Mouse (Mus musculus) brain, embryonic 14.5 days (tissue): ENCODE data around the gene Skiv2l. TPM values are rescaled to one million over a fixed set of nuclear protein-coding genes. Genes with fewer than 3 reads are reported as not detected.

Source experiments
- DNase-seq: peaks from one replicate; pipeline ENCODE4 v3.0.0-alpha.2; 2011; ENCODE audit warnings: low read depth
- CTCF ChIP-seq: fragments of 200-500 bp; IDR thresholded peaks from 2 replicates; pipeline ENCODE4 v1.5.1; 2012; ENCODE audit warnings: inconsistent platforms, mild to moderate bottlenecking, moderate library complexity, borderline replicate concordance; ENCODE audit not compliant: insufficient read depth, insufficient read length; ENCODE audit errors: extremely low read depth
- POLR2A ChIP-seq: fragments of 200-500 bp; IDR thresholded peaks from 2 replicates; pipeline ENCODE4 v1.6.1; 2012; ENCODE audit warnings: mild to moderate bottlenecking, inconsistent platforms, borderline replicate concordance; ENCODE audit not compliant: poor library complexity, insufficient read depth, insufficient read length, severe bottlenecking; ENCODE audit errors: extremely low read depth
- polyA plus RNA-seq: library from polyadenylated mRNA; depleted of rRNA; stranded (reverse); fragments of >200 nt; gene quantifications from 2 replicates; pipeline ENCODE4 v1.2.3, GENCODE M21; 2012

Gene Skiv2l
- polyA plus RNA-seq, 1 experiment: 88.8 TPM

DNA sequence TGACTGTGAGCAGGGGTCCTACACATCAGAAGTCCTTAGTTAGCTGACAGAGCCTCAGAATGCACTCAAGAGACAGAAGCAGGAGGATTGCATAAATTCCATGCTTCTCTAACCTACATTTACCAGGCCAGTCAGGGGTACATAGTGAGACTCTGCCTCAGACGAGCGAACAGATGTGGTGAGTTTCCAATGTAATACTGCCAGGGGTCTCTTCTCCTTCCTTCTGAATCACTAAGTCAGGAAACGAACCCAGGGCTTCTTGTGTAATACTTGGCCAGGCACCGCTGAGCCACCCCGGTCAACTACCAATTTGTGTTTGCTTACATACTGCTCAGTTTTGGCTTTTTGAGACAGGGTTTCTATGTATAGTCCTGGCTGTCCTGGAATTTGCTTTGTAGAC is 37.9 kb upstream of the Skiv2l start:
- DNase-seq: no peak
- TF ChIP-seq CTCF (no peak), POLR2A (no peak)

DNA sequence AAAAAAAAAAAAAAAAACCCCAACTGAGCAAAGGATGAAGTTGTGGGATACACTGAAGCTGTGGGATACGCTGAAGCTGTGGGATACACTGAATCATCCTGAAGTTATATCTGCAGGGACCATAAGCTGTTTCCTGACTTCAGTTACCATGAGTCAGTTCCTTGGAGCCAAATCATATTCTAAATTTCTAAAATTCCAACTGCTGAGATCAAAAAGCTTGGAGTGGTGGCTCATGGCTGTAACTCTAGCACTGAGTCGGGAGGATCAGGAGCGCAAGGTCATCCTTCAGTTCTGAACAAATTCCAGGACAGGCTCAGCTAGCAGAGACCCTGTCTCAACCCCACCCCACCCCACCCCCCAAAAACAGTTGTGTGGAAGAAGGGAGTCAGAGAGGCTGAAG is 35.6 kb upstream of the Skiv2l start:
- no peak for DNase-seq

DNA sequence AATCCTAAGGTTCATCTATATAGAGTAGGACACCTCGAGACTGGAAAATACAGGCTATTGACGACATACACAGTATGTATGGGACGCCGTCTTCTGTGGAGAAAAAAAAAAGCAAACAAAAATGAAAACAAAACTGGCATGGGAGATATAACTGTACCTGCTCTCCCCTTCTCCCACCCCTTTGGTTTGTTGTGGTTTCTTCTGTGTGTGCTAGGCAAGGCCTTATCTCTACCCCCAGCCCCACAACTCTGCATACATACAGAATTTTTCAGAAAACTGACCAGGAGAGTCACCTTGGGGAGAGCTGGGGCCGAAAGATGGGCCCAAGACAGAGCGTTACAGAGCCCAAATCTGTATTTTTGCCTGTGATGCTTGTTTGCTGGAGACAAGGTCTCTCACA is 34.7 kb upstream of the Skiv2l start:
- DNase-seq: no peak

More for the DNA sequence above, 35.6 kb upstream of the Skiv2l start:
- TF ChIP-seq POLR2A: no peak

DNA sequence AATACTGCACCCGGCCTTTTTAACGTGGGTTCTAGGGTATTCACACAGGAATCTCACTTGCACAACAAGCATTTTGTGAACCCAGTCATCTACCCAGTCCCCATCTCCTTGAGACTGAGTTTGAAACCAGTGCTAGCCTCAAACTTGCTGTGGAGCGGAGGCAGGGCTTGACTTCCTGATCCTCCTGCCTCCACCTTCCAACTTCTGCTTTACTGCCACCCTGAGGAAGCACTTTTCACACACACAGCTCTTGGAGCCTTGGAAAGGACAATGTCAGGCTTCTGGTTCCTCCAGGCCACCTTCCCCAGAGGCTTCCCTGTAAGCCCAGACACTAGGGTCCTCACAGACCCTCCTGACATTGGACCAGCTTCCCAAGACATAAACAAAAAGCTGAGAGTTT is 33.3 kb upstream of the Skiv2l start:
- DNase-seq: no peak
- no peak for TF ChIP-seq POLR2A

More for the DNA sequence above, 34.7 kb upstream of the Skiv2l start:
- TF ChIP-seq CTCF (no peak), POLR2A (no peak)

DNA sequence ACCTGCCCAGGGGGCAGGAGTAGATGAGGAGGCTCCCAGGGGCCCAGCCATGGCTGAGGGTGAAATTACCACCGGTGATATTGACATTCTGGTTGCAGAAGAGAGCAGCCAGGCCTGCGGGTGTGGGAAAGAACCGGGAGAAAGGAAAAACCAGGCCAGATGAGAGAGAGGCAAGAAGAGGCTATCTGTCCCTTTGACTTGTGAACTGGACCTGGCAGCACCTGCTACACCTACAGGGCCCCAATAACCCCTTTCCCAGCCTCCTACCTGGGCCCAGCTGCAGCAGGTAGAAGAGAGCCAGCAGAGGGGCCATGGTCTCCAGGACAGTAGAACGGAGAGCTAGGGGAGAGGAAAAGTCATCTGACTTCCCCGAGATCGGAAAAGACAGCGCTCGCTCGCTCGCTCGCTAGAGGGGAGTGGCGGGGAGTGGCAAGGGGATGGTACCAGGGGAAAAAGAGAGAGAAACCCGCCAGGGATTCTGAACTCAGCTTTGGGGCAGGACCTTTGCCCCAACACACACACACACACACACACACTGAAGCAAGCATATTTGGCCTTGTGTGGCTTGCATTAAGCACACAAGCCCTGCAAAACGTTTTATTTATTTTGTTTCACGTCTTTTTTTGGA is 31.8 kb upstream of the Skiv2l start, which contains the start of gene Gm20547:
Gm20547 (minus strand) TSS at position 360 of the 628 bp plus-strand sequence.
- TF ChIP-seq CTCF (no peak), POLR2A (no peak)
- no peak for DNase-seq

DNA sequence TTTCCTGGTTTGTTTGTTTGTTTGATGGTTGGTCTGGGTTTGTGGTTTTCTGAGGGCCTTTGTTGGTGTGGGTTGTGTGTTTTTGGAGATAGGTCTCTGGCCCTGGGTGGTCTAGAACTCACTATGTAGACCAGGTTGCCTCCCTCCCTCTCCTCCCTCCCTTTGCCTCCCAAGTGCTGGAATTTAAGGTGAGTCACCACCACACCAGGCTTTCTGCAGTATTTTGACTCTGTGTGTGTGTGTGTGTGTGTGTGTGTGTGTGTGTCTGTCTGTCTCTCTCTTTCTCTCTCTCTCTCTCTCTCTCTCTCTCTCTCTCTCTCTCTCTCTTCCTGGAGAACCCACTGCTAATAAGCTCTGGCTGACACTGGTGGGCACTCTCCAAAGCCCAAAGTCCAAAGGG is 31.2 kb upstream of the Skiv2l start:
- no peak for TF ChIP-seq CTCF
- no peak for DNase-seq

DNA sequence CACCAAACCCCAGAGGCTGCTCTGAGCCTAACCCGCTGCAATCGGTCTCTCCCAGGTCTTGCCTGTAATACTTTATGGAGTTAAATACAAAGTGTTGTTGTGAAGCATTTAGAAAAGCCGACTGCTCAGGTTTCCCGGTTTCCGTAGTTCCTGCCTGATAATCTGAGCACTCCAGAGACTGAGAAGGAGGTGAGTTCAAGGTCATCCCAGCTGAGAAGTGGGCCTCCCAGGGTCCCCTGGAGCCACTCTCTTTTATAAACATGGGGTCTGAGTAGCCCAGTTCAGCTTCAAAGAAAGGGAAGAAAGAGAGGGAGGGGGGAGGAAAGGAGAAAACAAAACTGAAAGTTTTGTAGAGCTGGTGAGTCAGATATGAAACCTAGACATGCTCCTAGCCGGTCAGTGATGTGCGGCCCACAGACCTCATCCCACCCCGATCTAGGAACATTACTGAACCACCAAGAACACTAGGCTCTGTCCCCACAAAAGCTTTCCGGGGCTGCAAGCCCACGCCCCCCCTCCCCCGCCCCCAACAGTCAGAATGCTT is 29.4 kb upstream of the Skiv2l start, which contains the start of gene Zbtb12:
Zbtb12 (plus strand) TSS at position 148 of the 544 bp plus-strand sequence.
- TF ChIP-seq CTCF (no peak), POLR2A (no peak)
- DNase-seq: no peak

DNA sequence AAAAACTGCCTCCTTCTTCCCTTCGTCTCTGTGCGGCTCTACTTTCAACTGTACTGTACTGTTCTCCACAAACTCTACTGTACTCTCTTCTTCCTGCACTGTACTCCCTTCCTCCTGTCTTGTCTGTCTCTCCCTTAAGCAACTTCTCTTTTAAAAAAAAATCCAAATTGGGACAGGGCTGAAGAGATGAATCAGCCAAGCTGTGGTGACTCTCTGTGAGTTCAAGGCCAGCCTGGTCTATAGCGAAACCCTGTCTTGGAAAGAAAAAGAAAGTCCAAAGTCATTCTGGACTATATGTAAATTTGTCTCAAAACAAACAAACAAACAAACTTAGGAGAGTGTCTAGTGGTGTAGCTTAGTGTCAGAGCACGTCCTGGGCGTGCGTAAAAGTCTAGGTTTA is 24.3 kb upstream of the Skiv2l start:
- TF ChIP-seq POLR2A: no peak
- no peak for TF ChIP-seq CTCF

DNA sequence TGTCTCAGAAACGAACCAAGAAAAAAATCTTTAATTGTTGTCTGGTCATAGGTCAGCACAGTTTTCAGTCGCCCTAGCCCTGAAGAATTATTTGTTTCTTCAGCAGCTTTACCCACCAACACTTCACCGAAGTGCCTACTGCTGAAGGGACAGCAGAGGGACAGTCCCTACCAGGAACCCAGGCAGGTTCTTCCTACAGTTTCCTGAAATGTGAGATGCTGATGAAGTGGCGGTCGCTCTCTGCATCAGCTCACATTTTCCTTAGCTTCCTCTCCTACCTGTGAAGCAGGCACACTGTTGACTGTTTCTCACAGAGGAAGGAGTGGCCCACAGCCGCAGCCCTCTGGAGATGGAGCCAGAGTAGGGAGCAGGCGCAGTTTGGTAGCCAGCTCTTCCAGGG is 16.0 kb upstream of the Skiv2l start:
- TF ChIP-seq CTCF (no peak), POLR2A (no peak)
- no peak for DNase-seq

More for the DNA sequence above, 24.3 kb upstream of the Skiv2l start:
- DNase-seq: no peak

DNA sequence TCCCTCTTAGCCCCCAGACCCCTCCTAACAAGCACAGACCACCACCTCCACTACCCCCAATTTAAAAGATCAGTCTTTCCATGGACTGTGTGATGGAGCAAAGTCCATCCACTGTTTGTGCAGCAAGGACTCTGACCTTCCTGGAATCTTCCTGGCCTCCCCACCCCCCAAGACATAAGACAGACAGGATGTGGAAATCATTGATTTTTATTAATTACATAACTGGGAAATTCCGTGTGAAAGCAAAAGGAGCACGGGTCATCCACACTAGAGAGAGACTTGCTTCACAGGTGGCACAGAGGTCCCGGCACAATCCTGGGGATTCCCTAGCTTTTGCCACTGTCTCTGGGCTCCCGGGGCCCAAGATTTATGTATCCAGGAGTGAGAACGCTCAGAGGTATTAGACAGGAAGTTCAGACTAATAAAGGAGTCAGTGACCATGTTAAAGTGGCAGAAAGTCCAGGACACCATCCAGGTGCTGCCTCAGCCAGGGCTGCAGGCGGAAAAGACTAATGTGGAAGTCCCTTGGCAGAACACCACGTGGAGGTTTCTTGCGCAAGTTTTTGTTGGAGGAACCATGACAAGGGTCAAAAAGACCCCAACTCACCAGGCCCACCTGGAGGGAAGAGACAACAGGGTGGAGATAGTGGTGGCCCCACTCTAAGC is 12.5 kb upstream of the Skiv2l start, which contains the start of gene Cfb:
Cfb (minus strand) TSS at position 103 of the 666 bp plus-strand sequence.
- no peak for DNase-seq
- no peak for TF ChIP-seq CTCF
- TF ChIP-seq POLR2A: no peak

DNA sequence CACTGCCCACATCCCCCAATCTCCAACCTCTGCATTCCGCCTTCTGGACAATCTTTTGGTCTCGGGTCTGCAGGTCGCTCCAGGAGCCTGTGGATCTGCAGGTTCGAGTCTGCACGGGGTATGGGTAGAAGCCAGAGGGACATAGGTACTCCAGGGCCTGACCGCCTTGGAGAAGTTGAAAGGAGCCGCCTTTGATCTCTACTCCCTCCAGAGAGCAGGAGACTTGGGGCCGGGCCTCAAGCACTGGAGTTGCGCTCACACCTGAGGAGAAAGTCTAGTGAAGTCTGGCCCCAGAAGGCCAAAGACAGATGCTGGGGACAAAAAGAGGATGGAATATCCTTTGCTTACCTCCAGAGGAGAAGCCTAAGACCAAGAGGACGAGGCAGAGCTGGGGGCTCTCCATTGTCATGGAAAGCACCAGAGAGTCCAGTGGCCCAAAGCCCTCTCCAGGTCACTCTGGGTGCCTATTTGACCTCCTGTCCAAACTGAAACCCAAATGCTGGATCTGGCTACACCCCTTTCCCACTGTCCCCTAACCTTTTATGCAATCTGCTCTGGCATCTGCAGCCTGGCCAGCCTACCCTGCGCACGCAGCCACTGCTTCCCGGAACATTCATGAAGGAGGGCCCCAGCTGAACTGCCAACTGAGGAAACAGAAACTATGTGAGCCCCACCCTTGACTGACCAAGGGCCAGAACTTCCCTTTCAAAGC is 11.8 kb upstream of the Skiv2l start:
- TF ChIP-seq CTCF (no peak), POLR2A (no peak)
- DNase-seq: no peak

DNA sequence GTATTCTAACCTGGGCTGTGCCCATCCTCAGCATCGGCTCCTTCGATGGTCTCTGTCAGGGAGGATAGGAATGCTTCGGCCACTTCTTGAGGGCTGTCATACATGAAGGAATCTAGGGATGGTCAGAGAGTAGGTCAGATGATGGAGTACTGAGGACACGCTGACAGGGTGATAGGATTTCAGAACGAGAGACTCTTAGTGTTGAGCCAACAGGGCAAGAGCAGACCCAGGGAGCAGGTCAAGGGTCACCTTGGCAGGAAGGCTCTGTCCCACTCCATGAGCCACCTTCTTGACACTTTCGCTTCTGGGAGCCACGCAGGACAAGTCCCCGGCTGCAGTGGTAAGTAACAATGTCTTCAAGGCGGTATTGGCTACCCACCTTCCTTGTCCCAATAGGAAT is 10.5 kb upstream of the Skiv2l start:
- TF ChIP-seq CTCF (no peak), POLR2A (no peak)
- DNase-seq: no peak

DNA sequence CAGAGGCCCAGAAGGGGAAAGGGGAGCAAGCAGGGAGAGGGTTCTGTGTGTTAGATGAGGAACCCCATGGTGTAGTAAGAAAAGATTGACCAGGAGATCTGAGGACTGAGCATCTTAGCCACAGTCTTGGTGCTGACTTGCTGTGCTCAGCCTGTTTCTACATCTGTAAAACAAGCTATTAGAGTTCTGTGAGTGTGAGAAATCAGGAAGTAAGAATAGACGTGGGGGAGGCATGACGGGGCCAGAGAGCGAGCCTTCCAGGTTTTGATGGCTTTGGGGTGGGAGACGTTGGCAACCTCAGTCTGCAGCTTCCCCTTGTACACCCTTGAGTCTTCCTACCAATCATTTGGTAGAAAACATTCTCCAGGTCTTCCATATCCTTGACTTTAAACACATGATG is 8.7 kb upstream of the Skiv2l start:
- no peak for TF ChIP-seq POLR2A
- no peak for TF ChIP-seq CTCF
- DNase-seq: no peak
